Mouse (Mus musculus): Measurements from ENCODE around the gene Pced1a.

The Pced1a gene

DNA sequence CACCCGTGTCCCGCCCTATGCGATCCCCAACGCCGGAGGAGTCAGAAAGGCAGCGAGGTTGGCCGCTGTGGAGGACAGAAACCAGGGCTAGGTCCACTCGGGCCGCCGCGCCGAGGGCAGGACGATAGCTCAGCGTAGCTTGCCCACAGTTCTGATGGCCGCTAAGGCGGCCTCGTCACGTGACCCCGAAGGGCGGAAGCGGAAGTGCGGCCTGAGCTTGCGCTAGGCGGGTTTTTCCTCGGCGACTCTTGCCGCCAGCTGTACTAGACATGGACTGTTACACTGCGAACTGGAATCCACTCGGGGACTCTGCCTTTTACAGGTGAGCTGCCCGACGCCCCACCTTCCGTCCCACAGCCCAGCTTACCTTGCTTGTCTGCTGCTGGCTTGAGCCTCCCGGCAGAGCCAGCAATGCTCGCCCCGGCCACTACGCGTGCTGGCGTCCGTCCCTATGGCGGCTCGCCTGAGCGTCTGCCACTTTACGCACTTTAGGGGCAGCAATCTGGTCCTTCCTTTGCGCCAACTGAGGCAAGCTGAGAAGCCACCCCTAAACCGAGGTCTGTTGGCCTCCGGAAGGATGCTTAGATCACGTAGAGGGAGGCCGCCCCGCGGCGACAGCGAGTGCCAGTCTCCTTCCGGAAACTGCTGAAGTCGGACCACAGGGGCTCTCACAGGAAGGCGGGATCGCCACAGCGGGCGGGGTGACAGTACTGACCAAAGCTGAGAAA is at the start of gene Pced1a, which contains the start of gene Vps16:
TSS of gene Pced1a (minus strand) at position 576 of the 728 bp plus-strand sequence.
TSS of gene Vps16 (plus strand) at position 214 of the 728 bp plus-strand sequence.
- DNase-seq (ENCODE audit: low spot score) = peak; percentile 96

DNA sequence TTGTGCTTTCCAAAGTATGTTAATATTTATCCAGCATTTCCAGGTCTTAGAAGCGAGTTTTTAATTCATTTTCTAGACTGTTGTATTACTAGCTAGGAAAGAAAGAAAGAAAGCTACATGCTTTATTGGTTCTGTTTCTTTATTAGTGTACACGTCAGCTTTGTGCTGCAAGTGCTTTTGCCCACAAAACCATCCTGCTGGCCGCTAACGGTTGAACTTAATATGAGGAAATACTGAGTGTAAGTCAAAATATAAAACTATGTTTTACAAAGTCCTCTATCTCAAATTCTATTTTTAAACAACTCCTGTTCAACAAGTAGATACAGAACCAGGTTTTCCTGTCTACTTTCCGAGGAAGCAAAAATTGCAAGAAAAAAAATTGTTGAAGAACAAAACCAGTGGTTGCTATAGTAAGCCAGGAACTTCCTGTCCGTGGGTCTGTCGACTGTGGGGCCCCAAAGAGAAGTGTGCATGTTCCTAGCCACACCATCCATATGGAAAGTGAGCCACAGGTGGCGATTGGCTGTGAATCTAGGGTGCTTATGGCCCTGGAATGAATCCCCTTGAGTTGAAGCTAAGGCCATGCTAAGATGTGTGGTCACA is 48.5 kb upstream of the Pced1a start:
- no peak for DNase-seq (ENCODE audit: low spot score)

DNA sequence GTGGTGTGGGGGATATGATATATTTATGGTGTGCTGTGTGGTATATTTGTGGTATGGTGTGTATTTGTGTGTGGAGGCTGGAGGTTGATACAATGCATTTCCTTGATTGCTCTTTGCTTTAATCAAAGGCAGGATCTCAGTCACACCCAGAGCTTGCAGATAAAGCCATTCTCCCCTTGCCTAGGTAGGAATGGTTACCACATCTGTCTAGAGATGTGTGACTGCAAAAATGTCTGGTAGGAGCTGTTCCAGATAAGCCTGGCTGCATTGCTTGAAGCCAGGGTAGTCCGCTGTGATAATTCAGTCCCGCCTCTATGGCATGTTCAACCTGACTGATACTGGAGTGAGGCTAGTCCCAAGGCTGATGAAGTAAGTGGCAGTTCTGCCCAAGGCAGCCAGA is 45.4 kb upstream of the Pced1a start:
- no peak for DNase-seq (ENCODE audit: low spot score)

DNA sequence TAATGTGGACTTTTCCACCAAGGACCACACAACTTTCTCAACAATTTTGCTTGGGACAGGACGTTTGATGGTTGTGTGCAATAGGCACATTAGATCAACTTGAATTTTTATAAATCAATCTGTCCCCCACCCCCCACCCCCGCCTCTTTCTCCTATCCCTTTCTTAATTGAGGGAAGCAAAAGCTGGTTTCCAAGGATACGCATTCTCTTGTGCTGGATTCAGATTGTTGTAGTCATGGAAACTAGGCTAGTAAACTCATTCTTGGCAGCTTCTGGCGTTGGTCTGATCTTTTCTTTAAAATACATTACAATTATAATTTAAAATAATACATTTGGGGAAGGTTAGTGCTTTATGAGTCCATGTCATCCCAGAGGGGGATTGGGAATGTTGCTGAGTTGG is 44.9 kb upstream of the Pced1a start:
- peak; percentile 69 for DNase-seq (ENCODE audit: low spot score)

DNA sequence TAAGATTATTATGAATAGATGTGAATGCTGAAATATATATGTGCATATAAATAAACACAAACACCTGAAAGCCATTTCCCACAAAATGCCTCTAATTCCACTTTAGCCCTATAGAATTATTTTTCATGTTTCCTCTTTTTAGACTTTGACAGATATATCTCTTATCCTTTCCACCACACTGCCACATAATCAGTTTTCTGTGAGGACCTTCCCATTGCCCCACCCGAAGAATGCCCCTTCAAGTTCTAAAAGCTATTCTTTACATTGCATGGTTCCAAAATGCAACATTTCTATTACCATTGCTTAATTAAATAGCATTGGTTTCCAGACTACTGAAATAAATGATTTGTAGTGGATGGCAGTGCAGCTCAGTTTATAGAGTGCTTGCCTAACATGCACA is 41.9 kb upstream of the Pced1a start:
- DNase-seq (ENCODE audit: low spot score) = no peak

DNA sequence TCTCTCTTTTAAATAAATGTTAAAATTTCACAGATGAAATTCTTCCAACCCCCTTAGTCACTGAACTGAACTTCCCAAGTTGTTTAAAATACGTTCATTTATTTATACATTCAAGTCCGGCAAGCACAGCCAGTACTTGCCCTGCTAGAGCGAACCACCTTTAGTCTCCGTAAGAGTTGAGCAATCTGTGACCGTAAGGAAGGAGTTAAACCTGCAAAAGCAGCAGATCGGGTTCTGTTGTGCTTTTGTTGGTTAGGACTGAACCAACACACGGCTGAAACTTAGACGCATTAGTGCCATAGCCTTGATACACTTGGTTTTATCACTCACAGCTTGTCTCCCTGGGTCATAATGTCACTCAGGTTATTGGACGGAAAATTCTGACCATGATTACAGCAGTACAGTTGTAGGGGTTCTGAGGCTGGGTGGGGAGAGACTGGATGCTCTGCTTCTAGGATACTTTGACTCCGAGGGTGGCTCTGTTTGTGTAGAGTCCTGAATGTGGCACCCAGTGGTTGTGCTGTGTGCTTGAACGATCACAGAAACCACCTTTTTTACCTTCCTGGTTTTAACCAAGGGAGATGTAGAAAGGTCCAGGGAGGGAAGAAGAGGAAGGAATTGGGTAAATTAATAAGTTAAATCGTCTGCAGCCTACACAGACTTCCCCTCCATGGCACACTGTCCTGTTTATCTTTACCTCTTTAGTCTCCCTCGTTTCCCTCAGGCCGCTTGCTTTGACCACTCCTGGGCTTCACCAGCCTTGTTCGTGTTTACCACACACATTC is 37.0 kb upstream of the Pced1a start:
- no peak for DNase-seq (ENCODE audit: low spot score)

DNA sequence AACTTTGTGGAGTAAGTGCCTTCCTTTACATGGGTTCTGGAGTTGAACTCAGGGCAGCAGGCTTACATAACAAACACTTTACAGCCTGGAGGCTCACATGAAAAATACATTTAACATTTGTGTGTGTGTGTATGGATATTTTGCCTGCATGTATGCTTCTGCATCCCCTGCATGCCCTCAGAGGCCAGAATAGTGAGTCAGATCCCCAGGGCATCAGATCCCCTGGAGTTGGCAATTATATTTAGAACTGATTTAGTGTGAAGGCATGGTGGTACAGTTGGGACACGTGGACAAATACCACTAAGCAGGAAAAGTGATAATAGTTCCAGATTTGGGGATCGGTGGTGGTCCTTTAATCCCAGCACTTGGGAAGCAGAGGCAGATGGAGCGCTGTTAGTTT is 35.1 kb upstream of the Pced1a start:
- DNase-seq (ENCODE audit: low spot score) = no peak

DNA sequence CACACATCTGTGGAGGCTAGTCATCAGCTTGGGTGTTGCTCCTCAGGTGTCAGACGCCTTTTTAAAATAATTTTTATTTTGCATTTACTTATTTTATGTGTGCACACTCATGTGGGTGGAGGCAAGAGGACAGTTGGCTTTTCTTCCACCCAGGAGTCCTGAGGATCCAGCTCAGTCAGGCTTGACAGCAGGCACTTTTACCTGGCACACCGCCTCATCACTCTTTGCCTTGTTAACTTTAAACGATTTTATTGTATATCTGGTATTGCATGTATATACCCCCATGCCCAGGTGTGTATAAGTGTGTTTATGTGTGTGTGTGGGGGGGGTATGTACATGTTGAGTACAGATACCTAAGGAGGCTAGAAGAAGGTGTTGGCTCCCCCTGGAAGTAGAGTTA is 33.4 kb upstream of the Pced1a start:
- DNase-seq (ENCODE audit: low spot score) = no peak

DNA sequence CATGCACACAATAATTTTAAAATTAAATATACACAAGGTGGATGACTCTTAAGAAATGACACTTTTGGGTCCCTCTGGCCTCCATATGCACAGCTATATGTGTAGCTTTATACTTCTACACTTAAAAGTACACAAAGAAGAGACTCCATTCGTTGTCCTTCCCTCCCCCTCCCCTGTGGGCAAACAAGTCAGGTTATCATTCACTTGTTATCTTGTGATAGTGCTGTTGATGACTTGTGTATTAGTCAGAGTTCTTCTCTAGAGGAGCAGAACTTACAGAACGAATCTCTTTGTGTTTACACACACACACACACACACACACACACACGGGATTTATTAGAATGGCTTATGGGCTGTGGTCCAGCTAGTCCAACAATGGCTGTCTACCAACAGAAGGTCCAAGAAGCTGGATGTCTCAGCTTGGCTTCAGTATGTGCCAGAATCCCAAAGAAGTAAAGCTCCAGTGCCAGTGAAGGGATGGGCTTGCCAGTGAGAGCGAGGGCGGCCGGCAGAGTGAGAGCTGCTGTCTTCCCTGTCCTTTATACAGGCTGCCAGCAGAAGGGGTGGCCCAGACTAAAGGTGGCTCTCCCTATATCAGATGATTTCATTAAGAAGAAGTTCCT is 30.4 kb upstream of the Pced1a start:
- no peak for DNase-seq (ENCODE audit: low spot score)

DNA sequence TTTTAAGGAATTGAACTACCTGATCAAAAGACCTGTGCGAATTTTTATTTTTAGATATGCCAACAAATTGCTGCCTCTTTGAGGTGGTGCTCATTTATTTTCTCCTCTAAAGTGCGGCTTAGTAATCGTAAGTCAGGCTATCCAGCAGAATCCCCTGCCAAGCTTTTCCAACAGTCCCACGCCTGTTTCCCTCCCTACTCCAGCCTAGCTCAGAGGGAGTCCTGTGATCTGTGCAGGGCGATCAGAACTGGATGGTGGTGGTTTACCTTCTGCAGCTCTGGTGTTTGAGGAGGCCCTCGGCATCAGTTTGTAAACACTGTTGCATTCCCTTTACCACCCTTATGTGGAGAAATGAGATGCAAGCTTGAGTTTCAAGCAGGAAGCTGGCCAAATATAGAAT is 28.9 kb upstream of the Pced1a start:
- no peak for DNase-seq (ENCODE audit: low spot score)

DNA sequence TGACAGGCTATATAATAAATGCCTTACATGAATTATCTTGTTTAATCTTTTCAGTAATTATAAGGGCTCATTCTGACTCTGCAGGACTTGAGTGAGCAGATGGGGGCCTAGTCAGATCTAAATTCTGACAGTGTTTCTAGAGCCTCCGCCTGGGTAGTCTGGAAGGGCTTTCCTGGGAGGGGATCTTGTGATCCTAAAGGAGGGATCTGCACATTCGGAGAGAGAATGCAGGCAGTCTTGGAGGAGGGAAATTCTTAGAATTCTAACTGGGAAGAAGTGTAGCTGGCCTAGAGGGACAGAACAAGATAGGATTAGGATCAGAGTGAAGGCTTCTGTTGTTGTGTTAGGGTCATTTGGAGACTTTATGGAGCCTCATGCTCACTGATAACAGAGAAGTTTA is 27.8 kb upstream of the Pced1a start:
- no peak for DNase-seq (ENCODE audit: low spot score)

DNA sequence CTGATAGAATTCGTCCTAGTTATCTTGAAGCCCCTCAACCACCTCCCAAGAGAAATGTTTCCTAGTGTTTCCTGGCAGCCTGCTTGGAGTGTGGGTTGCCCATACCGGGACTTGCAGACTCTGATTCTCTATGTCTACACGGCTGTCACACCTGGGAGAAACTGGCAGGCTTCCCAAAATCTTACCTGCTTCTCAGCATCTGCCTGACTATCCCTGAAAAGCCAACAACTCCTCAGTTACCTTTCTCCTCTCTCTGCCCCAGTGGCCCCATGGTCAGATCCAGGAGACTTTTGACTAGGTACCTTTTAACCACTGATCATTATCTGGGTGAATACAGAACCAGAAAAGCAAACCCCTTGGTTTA is 27.2 kb upstream of the Pced1a start:
- no peak for DNase-seq (ENCODE audit: low spot score)

DNA sequence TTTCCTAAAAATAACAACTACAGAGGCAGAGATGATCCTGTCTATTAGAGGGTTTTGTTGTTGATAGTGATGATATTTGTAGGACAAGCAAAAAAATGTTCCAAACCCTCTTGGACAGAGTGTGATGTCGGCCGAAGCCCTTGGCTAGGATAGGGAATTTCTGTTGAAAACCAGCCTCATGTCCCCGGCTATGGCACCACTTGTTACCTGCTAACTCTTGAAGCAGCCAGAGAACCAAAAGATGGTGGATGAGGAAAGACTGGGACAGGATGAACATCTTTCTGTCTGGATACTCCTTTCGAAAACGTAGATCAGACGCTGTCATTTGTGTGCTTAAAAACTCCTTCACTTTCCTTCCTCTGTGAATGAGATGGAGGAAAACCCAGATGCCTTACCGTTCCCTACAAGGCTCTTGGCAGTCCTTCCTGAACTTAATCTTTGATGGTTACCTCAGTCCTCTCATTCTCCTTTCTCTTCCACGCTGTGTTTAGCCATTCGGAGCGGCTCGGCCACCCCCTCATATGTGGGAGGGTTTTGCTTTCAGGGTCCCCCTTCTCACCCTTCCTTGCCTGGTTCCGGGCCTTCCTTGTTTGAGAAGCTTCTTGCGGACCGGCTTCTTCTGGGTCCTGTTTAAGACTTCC is 26.7 kb upstream of the Pced1a start:
- DNase-seq (ENCODE audit: low spot score) = no peak

DNA sequence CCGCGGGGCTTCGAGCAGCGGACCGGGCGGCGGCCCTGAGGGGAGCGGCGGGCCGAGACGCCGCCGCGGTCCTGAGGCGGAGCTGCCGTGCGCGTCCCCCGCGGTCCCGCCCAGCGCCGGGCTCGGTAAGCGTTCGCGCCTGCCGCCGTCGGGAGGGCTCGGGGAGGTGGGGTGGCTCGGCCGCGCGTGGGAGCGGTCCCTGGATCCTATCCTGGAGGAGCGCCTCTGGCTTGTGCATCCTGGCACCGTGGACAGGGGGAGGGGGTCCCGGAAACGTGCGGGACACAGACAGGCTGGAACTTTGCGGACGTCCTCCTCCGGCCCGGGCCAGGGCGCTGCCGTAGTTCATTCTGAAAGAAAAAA is 25.9 kb upstream of the Pced1a start:
- no peak for DNase-seq (ENCODE audit: low spot score)

DNA sequence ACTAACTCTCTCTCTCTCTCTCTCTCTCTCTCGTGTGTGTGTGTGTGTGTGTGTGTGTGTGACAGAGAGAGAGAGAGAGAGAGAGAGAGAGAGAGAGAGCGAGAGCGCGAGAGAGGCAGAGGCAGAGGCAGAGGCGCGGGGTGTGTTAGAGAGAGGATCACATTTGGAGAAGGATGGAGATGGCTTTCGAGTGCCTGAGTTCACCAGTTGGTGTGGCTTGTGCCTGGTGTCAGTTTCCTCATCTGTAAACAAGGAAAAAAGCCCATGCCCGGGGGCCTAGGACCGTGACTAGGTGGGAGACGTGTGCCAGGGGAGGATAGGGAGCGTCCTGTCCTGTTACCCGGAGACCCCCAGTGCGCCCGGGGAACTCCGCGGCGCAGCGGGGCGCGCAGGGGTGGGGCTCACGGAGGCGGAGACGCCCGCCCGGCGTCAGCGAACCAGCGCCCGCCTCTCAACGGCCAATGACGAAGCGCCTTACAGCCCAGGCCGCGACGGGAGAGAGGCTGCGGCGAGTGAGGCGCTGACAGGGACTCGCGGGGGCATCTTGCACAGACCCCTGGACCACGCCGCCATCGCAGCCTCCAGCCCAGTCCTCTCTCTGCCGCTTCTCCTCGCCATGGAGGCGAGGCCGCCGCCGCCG is 25.4 kb upstream of the Pced1a start, which contains the start of gene Ptpra:
TSS of gene Ptpra (plus strand) at position 485 of the 640 bp plus-strand sequence.
- peak; percentile 95 for DNase-seq (ENCODE audit: low spot score)

DNA sequence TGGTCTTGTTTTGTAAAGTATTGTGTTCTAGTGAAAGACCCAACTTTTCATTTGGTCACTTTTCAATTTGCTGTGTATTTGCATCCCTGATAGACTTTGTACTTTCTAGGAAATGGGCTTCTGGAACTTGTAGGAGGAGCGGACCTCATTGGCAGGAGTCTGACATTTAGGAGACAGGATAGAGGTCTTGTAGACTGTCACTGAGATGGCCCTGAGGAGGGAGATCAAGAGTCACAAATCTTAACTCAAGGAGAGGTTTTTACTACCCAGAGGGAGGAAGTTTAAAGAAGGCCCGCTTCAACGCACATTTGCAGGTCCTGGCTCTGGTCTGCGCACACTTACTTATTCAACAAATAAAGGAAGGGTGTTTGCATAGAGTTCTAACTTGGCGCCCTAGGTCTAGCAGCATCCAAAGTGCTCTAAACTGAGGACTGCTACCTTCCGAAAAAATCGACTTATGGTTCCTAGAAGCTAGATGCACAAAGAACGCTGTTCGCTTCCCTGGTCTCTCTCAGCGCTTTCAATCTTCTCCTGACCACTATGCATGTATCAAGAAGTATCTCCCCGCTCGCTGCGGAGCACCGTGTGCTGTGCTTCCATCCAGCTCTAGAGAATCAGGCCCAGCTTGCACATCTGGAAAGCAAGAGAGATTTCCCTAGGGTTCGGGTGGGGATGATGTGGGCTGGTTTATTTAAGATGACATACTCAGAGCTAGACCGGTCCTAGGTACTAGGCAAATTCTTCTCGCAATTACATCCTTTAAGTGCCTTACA is 24.7 kb upstream of the Pced1a start:
- DNase-seq (ENCODE audit: low spot score) = peak; percentile 33

DNA sequence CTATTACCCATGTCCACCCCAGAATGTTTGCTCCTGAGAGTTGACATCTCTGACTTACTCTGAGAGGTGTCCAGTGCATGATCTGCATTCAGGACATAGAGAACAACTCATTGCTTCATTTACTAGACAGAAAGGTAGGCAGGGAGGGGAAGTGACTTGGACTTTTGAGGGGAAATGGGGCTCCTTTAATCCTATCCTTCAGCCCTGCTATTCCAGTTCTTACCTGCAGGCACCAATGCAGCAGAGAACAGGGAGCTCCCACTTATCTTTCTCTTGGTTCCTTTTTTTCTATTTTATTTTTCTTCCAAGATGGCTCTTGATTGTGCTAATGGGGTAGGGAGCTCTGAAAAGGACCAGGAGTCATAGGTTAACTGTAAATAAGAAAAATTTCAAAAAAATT is 23.9 kb upstream of the Pced1a start:
- DNase-seq (ENCODE audit: low spot score) = no peak

DNA sequence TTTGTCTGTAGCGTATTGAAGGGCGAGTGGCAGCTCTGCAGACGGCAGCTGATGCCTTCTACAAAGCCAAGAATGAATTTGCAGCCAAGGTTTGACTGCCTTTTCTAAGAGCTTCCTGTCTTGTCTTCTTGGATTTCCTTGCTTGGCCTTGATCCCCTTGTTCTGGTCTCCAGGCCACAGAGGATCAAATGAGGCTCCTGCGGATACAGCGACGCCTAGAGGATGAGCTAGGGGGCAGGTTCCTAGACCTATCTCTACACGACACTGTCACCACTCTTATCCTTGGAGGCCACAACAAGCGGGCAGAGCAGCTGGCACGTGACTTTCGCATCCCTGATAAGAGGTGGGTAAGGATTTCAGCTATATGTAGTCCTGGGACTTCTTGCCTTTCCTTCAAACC is 17.7 kb upstream of the Pced1a start:
- no peak for DNase-seq (ENCODE audit: low spot score)

DNA sequence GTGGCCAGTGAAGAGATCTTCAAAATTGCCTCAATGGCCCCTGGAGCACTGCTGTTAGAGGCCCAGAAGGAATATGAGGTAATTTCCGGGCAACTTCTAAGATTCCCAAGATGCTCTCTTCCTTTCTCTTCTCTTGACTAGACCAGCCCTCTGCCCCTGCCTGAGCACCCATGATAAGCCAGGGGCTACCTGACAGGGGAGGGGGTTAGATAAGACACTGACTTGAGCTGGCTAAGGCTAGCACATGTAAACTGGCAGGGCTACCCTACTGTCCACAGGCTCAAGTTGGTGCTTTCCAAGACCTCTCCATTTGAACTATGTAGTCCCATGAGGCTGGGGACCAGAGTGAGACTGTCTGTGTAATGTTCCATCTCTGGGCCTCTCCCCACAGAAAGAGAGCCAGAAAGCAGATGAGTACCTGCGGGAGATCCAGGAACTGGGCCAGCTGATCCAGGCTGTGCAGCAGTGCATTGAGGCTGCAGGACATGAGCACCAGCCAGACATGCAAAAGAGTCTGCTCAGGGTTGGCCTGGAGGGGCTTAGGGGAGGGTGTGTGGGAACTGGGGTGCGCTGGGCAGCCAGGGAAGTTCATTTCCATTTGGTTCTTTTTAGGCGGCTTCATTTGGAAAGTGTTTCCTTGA is 15.5 kb upstream of the Pced1a start:
- no peak for DNase-seq (ENCODE audit: low spot score)

DNA sequence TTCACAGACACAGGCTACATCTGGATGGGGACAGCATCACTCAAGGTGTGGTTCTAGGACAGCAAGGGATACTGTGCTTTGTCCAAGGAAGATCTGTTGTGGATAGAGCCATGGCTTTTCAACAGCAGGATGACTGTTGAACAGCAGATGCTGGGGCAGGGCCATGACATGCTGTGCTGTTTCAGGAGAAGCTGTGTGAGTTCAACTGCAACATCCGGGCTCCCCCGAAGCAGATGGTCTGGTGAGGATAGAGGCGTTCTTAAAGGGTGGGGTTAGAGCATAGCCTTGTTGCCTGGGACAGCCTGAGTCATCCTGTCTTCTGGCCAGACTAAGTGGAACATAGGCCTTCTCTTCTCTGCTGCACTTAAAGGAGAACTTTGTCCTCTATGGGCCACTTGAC is 14.4 kb upstream of the Pced1a start:
- DNase-seq (ENCODE audit: low spot score) = no peak

All from embryo, embryonic 10 days (tissue).